22 mouse cellular contexts compared by ENCODE assay signal in the genomic region with DNA sequence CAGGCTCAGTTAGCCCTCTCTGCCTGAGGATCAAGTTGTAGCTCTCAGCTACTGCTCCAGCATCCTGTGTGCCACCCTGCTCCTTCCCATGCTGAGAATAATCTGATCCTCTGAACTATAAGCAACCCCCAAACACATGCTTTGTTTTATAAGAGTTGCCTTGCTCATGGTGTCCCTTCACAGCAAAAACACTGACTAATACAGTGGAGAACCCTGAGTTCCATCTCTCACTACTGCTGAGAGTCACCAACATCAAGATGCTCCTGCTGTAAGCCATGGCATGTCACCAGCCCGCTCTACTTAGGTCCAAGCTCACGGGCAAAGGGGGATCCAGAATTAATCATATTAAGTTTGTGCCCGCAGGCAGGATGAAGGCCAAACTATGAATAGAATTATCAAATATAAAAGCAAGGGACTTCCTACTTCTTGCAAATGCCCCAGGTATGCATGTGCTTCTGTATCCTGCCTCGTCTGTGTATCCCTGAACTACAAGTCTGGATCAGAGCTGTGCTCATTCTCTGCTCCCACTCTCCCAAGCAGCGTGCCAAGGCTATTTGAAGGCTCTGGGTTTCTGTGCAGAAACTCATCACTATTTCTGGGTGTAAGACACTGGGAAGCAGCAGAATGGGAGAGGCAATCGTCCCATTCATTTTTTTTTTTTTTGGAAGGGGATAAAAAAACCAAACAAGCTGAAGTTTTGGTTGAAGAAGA.
DNase-seq lines count a peak whose midpoint lies in the region; ATAC-seq and TF ChIP-seq lines count a peak whose summit lies in the region.
"Had no signal": no experiment of that assay in that cellular context is flagged by ENCODE, and none has a peak within 500 bp of the region (broad histone marks: within the 10 kb centered on the region; RNA-seq: fewer than 3 reads in every experiment).

No protein-coding gene starts in this region.

- WGBS in intestine, embryonic 16.5 days, result 87% methylated on average over 6 of the region's 6 CpGs
- WGBS in midbrain, postnatal 0 days, result 79% methylated on average over 6 of the region's 6 CpGs

- no peaks in the 10 kb centered on the region for H3K36me3 ChIP-seq in intestine, embryonic 16.5 days (ENCODE audit: control insufficient read depth, insufficient read depth, low read length)
- H3K36me3 ChIP-seq in midbrain, postnatal 0 days (ENCODE audit: insufficient read depth, low read length), result no peaks in the 10 kb centered on the region
- H3K36me3 ChIP-seq: embryonic facial prominence, embryonic 10.5 days; G1E; hindbrain, embryonic 15.5 days; limb, embryonic 13.5 days; midbrain, embryonic 12.5 days had no signal

- no peaks in the 10 kb centered on the region for H3K27me3 ChIP-seq in intestine, embryonic 16.5 days (replicated peaks; ENCODE audit: control insufficient read depth, insufficient read depth, low read length)
- H3K27me3 ChIP-seq in midbrain, postnatal 0 days (ENCODE audit: insufficient read depth, low read length), result no peaks in the 10 kb centered on the region
- H3K27me3 ChIP-seq: hindbrain, embryonic 15.5 days; limb, embryonic 13.5 days; midbrain, embryonic 12.5 days had no signal

- DNase-seq in layer of hippocampus, adult 8-10 months (ENCODE audit: low spot score in 2 of 2), result peak; percentile 33 to 43
- no peak for DNase-seq in layer of hippocampus, postnatal 25 days (ENCODE audit: extremely low spot score in 1 of 2, low spot score in 1 of 2)
- peak; percentile 64 for DNase-seq in layer of hippocampus, adult 9-11 months
- DNase-seq in left cerebral cortex, postnatal 25 days (ENCODE audit: low spot score in 2 of 2), result peak; percentile 44 to 96
- DNase-seq in right cerebral cortex, postnatal 4 days, result peak; percentile 24
- DNase-seq in testis, postnatal 14 days (ENCODE audit: low spot score), result no peak
- DNase-seq in midbrain, postnatal 0 days (ENCODE audit: low spot score), result no peak
- DNase-seq: cerebellum, postnatal 36 days; gastrocnemius, postnatal 25 days; heart, postnatal 14 days; kidney, adult 18-20 months; kidney, postnatal 25 days had no signal

- intact Hi-C loops in left cerebral cortex, postnatal 25 days (cut with DNase I), result loop anchor here (1.0 to 2.0 kb wide), 4 partner anchors 25 to 245 kb away; no protein-coding TSS in a partner anchor

- no peak for TF ChIP-seq CTCF in midbrain, postnatal 0 days (IDR thresholded peaks at IDR 0.05)

- no peak overlapping the region for H3K27ac ChIP-seq in intestine, embryonic 16.5 days (ENCODE audit: low read length)
- H3K27ac ChIP-seq in midbrain, postnatal 0 days (ENCODE audit: low read depth, low read length), result no peak overlapping the region
- H3K27ac ChIP-seq: embryonic facial prominence, embryonic 10.5 days; hindbrain, embryonic 15.5 days; limb, embryonic 13.5 days; liver, embryonic 14.5 days; midbrain, embryonic 12.5 days had no signal

- H3K9me3 ChIP-seq in intestine, embryonic 16.5 days (ENCODE audit: control insufficient read depth, low read length), result no peaks in the 10 kb centered on the region
- H3K9me3 ChIP-seq in midbrain, postnatal 0 days (ENCODE audit: low read length), result no peaks in the 10 kb centered on the region
- H3K9me3 ChIP-seq: G1E; hindbrain, embryonic 15.5 days; limb, embryonic 13.5 days; midbrain, embryonic 12.5 days had no signal

- no peak overlapping the region for H3K4me3 ChIP-seq in intestine, embryonic 16.5 days (ENCODE audit: low read length)
- H3K4me3 ChIP-seq in midbrain, postnatal 0 days (ENCODE audit: low read depth, low read length), result no peak overlapping the region
- H3K4me3 ChIP-seq: embryonic facial prominence, embryonic 10.5 days; hindbrain, embryonic 15.5 days; limb, embryonic 13.5 days; midbrain, embryonic 12.5 days had no signal

- no peak overlapping the region for H3K9ac ChIP-seq in intestine, embryonic 16.5 days (ENCODE audit: low read depth, low read length)
- H3K9ac ChIP-seq in midbrain, postnatal 0 days (replicated peaks; ENCODE audit: low read length, poor library complexity, severe bottlenecking), result no peak overlapping the region
- H3K9ac ChIP-seq: hindbrain, embryonic 15.5 days; limb, embryonic 13.5 days; liver, embryonic 14.5 days; midbrain, embryonic 12.5 days had no signal

- H3K4me2 ChIP-seq in intestine, embryonic 16.5 days (ENCODE audit: low read depth, low read length), result no peak overlapping the region
- H3K4me2 ChIP-seq in midbrain, postnatal 0 days (ENCODE audit: low read depth, low read length, poor library complexity, severe bottlenecking), result no peak overlapping the region
- H3K4me2 ChIP-seq: heart, embryonic 11.5 days; hindbrain, embryonic 15.5 days; limb, embryonic 13.5 days; midbrain, embryonic 12.5 days had no signal

- no peak for ATAC-seq in intestine, embryonic 16.5 days
- no peak for ATAC-seq in midbrain, postnatal 0 days (ENCODE audit: low FRiP score)
- ATAC-seq: CD4-positive, CD25-positive, alpha-beta regulatory T cell, adult 4 months; forebrain, embryonic 14.5 days had no signal

- H3K4me1 ChIP-seq in intestine, embryonic 16.5 days (ENCODE audit: control insufficient read depth, insufficient read depth, low read length), result no peaks in the 10 kb centered on the region
- no peaks in the 10 kb centered on the region for H3K4me1 ChIP-seq in midbrain, postnatal 0 days (ENCODE audit: insufficient read depth, low read length)
- H3K4me1 ChIP-seq: embryonic facial prominence, embryonic 10.5 days; hindbrain, embryonic 15.5 days; limb, embryonic 13.5 days; midbrain, embryonic 12.5 days had no signal

Comparison
In these comparisons a context has a peak if more than half of its experiments do, and no peak if none do; other contexts are left out.
1. DNase-seq: peak in layer of hippocampus, adult 8-10 months (2 of 2), layer of hippocampus, adult 9-11 months (single experiment), left cerebral cortex, postnatal 25 days (2 of 2) and right cerebral cortex, postnatal 4 days (single experiment); none in layer of hippocampus, postnatal 25 days (0 of 2), testis, postnatal 14 days (single experiment) and midbrain, postnatal 0 days (single experiment).